Mouse (Mus musculus) stomach, embryonic 14.5 days (tissue): ENCODE data around the gene Zdhhc18. TPM values are rescaled to one million over a fixed set of nuclear protein-coding genes. Genes with fewer than 3 reads are reported as not detected.

ENCODE experiments used
- ATAC-seq: fragments of 200-750 bp; cut with Nextera tagmentation; 2 replicates; pipeline ENCODE4 v1.8.0; 2017; ENCODE audit warnings: low read depth, moderate TSS enrichment; ENCODE audit not compliant: insufficient number of reproducible peaks, insufficient read depth, low FRiP score
- H3K27ac ChIP-seq: fragments of 300-500 bp; sonication (generic); 2 replicates; pipeline ENCODE4 v1.5.1; 2014; ENCODE audit warnings: mild to moderate bottlenecking, low read length, moderate library complexity, mixed read lengths
- H3K27me3 ChIP-seq: fragments of 300-500 bp; sonication (generic); 2 replicates; pipeline ENCODE4 v1.6.1; 2014; ENCODE audit warnings: low read length, control low read depth, mixed read lengths; ENCODE audit not compliant: control insufficient read depth, insufficient read depth
- H3K36me3 ChIP-seq: fragments of 300-500 bp; sonication (generic); 2 replicates; pipeline ENCODE4 v1.6.1; 2014; ENCODE audit warnings: mild to moderate bottlenecking, control low read depth, low read length, moderate library complexity, mixed read lengths; ENCODE audit not compliant: control insufficient read depth, insufficient read depth
- H3K4me1 ChIP-seq: fragments of 300-500 bp; sonication (generic); 2 replicates; pipeline ENCODE4 v1.6.1; 2014; ENCODE audit warnings: low read length, control low read depth, mixed read lengths; ENCODE audit not compliant: control insufficient read depth, insufficient read depth
- H3K4me2 ChIP-seq: fragments of 300-500 bp; sonication (generic); replicated peaks from 2 replicates; pipeline ENCODE4 v1.6.1; 2014; ENCODE audit warnings: low read depth, low read length, control low read depth
- H3K4me3 ChIP-seq: fragments of 300-500 bp; sonication (generic); 2 replicates; pipeline ENCODE4 v1.5.1; 2014; ENCODE audit warnings: low read depth, low read length, control low read depth
- H3K9ac ChIP-seq: fragments of 300-500 bp; sonication (generic); replicated peaks from 2 replicates; pipeline ENCODE4 v1.6.1; 2014; ENCODE audit warnings: low read depth, mild to moderate bottlenecking, control low read depth, low read length, moderate library complexity, mixed read lengths
- H3K9me3 ChIP-seq: fragments of 300-500 bp; sonication (generic); 2 replicates; pipeline ENCODE4 v1.6.1; 2016; ENCODE audit warnings: low read depth, low read length, control low read depth; ENCODE audit not compliant: control insufficient read depth
- WGBS: fragments of 180-500 bp; shearing (Covaris S2); extraction: QIAGEN DNeasy Blood & Tissue Kit; methylation state at CpG from one replicate; pipeline ENCODE4 v1.1.7; 2014; 5-methylcytosine and 5-hydroxymethylcytosine counted together
- polyA plus RNA-seq: library from polyadenylated mRNA; unstranded; fragments of >200 nt; fragmentation: Nextera tagmentation; extraction: Ambion mirVana; gene quantifications from 2 replicates; pipeline ENCODE4 v1.2.1, GENCODE M21; 2014

Zdhhc18 gene
- polyA plus RNA-seq, 1 experiment from 2014 or later, result 3.2 TPM

DNA sequence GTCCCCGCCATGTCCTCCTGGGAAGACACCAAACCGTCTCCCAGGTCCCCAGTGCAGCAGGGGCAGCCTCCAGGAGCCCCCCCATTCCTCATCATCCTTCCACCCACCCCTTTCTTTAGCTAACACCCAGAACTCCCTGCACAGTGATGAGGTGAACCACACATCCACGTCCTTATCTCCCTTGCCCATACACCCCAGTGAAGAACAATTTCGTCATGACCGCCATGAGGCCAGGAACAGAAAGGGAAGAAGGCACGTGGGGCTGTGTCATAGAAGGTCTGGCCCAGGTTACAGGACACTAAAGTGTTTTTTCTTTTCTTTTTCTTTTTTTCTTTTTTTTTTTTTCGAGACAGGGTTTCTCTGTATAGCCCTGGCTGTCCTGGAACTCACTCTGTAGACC is 25.1 kb downstream of the Zdhhc18 start:
- no peak overlapping the region for H3K27ac ChIP-seq
- H3K36me3 ChIP-seq, result peaks cover 17% of the 10 kb centered on the region
- no peak for ATAC-seq
- no peaks in the 10 kb centered on the region for H3K9me3 ChIP-seq
- no peaks in the 10 kb centered on the region for H3K4me1 ChIP-seq
- 86% methylated on average over 7 of the region's 7 CpGs for WGBS
- H3K9ac ChIP-seq, result no peak overlapping the region
- no peaks in the 10 kb centered on the region for H3K27me3 ChIP-seq
- no peak overlapping the region for H3K4me3 ChIP-seq
- H3K4me2 ChIP-seq, result no peak overlapping the region

GRCm38 (mm10) chr4:133622161-133622695 is 27.7 kb downstream of the Zdhhc18 start:
- no peak overlapping the region for H3K9ac ChIP-seq
- H3K9me3 ChIP-seq, result no peaks in the 10 kb centered on the region
- no peak overlapping the region for H3K27ac ChIP-seq
- no peak overlapping the region for H3K4me3 ChIP-seq
- H3K4me2 ChIP-seq, result no peak overlapping the region
- no peaks in the 10 kb centered on the region for H3K27me3 ChIP-seq
- no peak for ATAC-seq
- no peaks in the 10 kb centered on the region for H3K4me1 ChIP-seq
- 68% methylated on average over 11 of the region's 11 CpGs for WGBS
- H3K36me3 ChIP-seq, result peaks cover 17% of the 10 kb centered on the region

DNA sequence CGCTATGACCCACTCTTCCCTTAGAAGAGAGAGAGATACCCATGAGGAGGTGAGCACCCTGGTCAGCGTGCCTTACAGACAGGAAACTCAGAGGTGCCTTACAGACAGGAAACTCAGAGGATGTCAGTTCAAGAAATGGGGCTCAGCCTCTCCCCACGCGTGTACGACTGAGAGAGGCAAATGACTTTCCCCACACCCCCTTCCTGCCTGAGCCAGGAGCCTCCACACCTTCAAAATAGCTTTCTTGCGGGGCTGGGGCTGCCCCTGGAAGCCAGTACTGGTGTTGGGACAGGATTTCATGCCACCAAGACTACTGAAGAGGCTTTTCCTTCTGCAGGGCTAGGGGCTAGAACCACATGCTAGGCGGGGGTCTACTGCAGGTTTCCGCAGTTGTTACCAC is 29.3 kb downstream of the Zdhhc18 start:
- peaks cover 9% of the 10 kb centered on the region for H3K36me3 ChIP-seq
- no peaks in the 10 kb centered on the region for H3K9me3 ChIP-seq
- H3K27ac ChIP-seq, result no peak overlapping the region
- WGBS, result 87% methylated on average over 8 of the region's 8 CpGs
- no peak overlapping the region for H3K9ac ChIP-seq
- no peak overlapping the region for H3K4me2 ChIP-seq
- no peak overlapping the region for H3K4me3 ChIP-seq
- no peaks in the 10 kb centered on the region for H3K4me1 ChIP-seq
- no peaks in the 10 kb centered on the region for H3K27me3 ChIP-seq
- ATAC-seq, result no peak

- WGBS, result 66% methylated on average over 4 of the region's 4 CpGs
- no peaks in the 10 kb centered on the region for H3K4me1 ChIP-seq
- ATAC-seq, result no peak
- no peaks in the 10 kb centered on the region for H3K27me3 ChIP-seq
- no peaks in the 10 kb centered on the region for H3K9me3 ChIP-seq
- H3K36me3 ChIP-seq, result peaks cover 3% of the 10 kb centered on the region; the same call in 1 of the 2 replicates
- no peak overlapping the region for H3K27ac ChIP-seq
- H3K9ac ChIP-seq, result no peak overlapping the region
- H3K4me3 ChIP-seq, result no peak overlapping the region
- H3K4me2 ChIP-seq, result no peak overlapping the region
Measured at GRCm38 (mm10) chr4:133619473-133620136, 30.3 kb downstream of the Zdhhc18 start.

- H3K36me3 ChIP-seq, result peaks cover 8% of the 10 kb centered on the region; the same call in 1 of the 2 replicates
- no peak overlapping the region for H3K4me3 ChIP-seq
- WGBS, result 94% methylated on average over 11 of the region's 11 CpGs
- no peaks in the 10 kb centered on the region for H3K9me3 ChIP-seq
- no peaks in the 10 kb centered on the region for H3K27me3 ChIP-seq
- no peak overlapping the region for H3K27ac ChIP-seq
- ATAC-seq, result no peak
- no peak overlapping the region for H3K9ac ChIP-seq
- no peak overlapping the region for H3K4me2 ChIP-seq
- no peaks in the 10 kb centered on the region for H3K4me1 ChIP-seq
Measured at GRCm38 (mm10) chr4:133617936-133618335, 32.0 kb downstream of the Zdhhc18 start.

GRCm38 (mm10) chr4:133615416-133615815 is 34.5 kb downstream of the Zdhhc18 start:
- H3K4me2 ChIP-seq, result no peak overlapping the region
- WGBS, result 78% methylated on average over 10 of the region's 10 CpGs
- no peaks in the 10 kb centered on the region for H3K27me3 ChIP-seq
- no peaks in the 10 kb centered on the region for H3K9me3 ChIP-seq
- H3K9ac ChIP-seq, result no peak overlapping the region
- no peak for ATAC-seq
- peaks cover 15% of the 10 kb centered on the region for H3K36me3 ChIP-seq
- no peaks in the 10 kb centered on the region for H3K4me1 ChIP-seq
- no peak overlapping the region for H3K4me3 ChIP-seq
- H3K27ac ChIP-seq, result no peak overlapping the region

DNA sequence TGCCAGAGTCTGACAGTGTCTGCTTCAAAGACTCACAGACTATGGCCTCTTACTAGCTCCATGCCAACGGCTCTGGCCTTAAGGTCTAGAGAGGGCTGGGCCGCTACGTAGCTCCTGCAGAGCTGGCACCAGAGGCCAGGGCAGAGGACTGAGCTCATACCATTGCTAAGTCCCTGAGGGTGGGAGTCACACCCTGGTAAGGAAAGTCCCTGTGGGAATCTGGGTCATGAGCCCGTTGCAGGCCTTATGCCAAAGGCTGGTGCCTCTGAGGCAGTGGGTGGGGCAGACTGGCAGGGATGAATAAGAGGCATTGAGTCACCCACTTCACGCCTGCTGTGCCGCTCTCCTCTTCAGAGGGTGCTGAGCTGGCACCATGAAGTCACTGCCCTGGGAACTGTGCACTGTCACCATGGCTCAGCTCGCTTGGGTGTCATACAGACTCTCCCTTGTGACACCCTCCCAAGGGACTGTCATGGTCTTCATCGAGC is 35.6 kb downstream of the Zdhhc18 start:
- ATAC-seq, result no peak
- WGBS, result 85% methylated on average over 8 of the region's 8 CpGs
- no peak overlapping the region for H3K9ac ChIP-seq
- no peak overlapping the region for H3K4me2 ChIP-seq
- no peaks in the 10 kb centered on the region for H3K9me3 ChIP-seq
- H3K27me3 ChIP-seq, result no peaks in the 10 kb centered on the region
- H3K4me1 ChIP-seq, result no peaks in the 10 kb centered on the region
- H3K27ac ChIP-seq, result no peak overlapping the region
- H3K4me3 ChIP-seq, result no peak overlapping the region
- H3K36me3 ChIP-seq, result peaks cover 15% of the 10 kb centered on the region

GRCm38 (mm10) chr4:133613867-133614266 is 36.1 kb downstream of the Zdhhc18 start:
- H3K4me3 ChIP-seq, result no peak overlapping the region
- H3K9me3 ChIP-seq, result no peaks in the 10 kb centered on the region
- WGBS, result 82% methylated on average over 4 of the region's 4 CpGs
- no peaks in the 10 kb centered on the region for H3K4me1 ChIP-seq
- H3K27me3 ChIP-seq, result no peaks in the 10 kb centered on the region
- H3K9ac ChIP-seq, result no peak overlapping the region
- no peak overlapping the region for H3K4me2 ChIP-seq
- no peak overlapping the region for H3K27ac ChIP-seq
- no peak for ATAC-seq
- H3K36me3 ChIP-seq, result peaks cover 15% of the 10 kb centered on the region

DNA sequence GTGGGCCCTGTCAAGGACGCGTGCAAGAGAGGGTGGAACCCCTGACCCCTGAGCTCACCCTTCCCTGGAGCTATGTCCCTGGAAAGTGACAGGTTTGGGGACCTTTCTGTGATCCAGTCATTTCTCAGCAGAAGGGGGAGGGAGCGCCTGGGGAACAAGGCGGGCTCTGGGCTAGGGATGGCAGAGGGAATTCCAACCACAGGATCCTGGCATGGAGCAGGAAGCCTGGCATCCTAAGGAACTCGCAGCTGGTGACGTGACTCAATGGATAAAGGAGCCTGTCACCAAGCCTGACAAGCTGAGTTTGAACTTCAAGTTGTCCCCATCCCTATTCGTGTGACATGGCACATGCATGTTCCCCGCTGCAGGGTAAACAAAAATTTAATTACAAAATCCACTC is 36.9 kb downstream of the Zdhhc18 start:
- Histone ChIP-seq H3K4me3 (no peak overlapping the region), H3K4me1 (no peaks in the 10 kb centered on the region), H3K9me3 (no peaks in the 10 kb centered on the region), H3K36me3 (peaks cover 19% of the 10 kb centered on the region), H3K9ac (no peak overlapping the region), H3K4me2 (no peak overlapping the region), H3K27me3 (no peaks in the 10 kb centered on the region), H3K27ac (no peak overlapping the region)
- 94% methylated on average over 8 of the region's 8 CpGs for WGBS
- no peak for ATAC-seq
